In genomic region chr8:60992910-60993638, GRCm38 (mm10) we compare ENCODE assay signal across 8 mouse cellular contexts. TPM values are rescaled to one million over a fixed set of nuclear protein-coding genes. Genes with fewer than 3 reads are reported as not detected.
DNase-seq lines count a peak whose midpoint lies in the region; ATAC-seq and TF ChIP-seq lines count a peak whose summit lies in the region.

Gene Nek1, plus strand, starts transcription at chr8:60993195.

- TF ChIP-seq POLR2A in kidney, adult 2 months (IDR thresholded peaks at IDR 0.05; ENCODE audit: low read depth, low read length): peak; percentile 78
- no peak for TF ChIP-seq POLR2A in spleen, adult 2 months (IDR thresholded peaks at IDR 0.05; ENCODE audit: low read depth, low read length)

- H3K4me2 ChIP-seq in embryonic facial prominence, embryonic 13.5 days: peak within 1 kb of the TSS; percentile 84
- peak within 1 kb of the TSS; percentile 85 for H3K4me2 ChIP-seq in limb, embryonic 12.5 days
- H3K4me2 ChIP-seq in midbrain, embryonic 15.5 days: peak within 1 kb of the TSS; percentile 64

- TF ChIP-seq CTCF in kidney, adult 2 months (conservative IDR thresholded peaks at IDR 0.05; ENCODE audit: insufficient read depth, insufficient read length, low read depth, low read length): no peak
- TF ChIP-seq CTCF in spleen, adult 2 months (IDR thresholded peaks at IDR 0.05; ENCODE audit: extremely low read depth, insufficient read depth, insufficient read length, insufficient replicate concordance): no peak

- H3K36me3 ChIP-seq in embryonic facial prominence, embryonic 13.5 days: peaks cover 2% of the 10 kb centered on the region; the same call in 1 of the 2 replicates
- no peaks in the 10 kb centered on the region for H3K36me3 ChIP-seq in kidney, adult 2 months (ENCODE audit: control insufficient read depth, insufficient read depth, low read length)
- H3K36me3 ChIP-seq in limb, embryonic 12.5 days: no peaks in the 10 kb centered on the region
- no peaks in the 10 kb centered on the region for H3K36me3 ChIP-seq in midbrain, embryonic 15.5 days (replicated peaks)
- H3K36me3 ChIP-seq in spleen, adult 2 months (ENCODE audit: control insufficient read depth, insufficient read depth, low read length): no peaks in the 10 kb centered on the region

- peaks cover 6% of the 10 kb centered on the region for H3K4me1 ChIP-seq in embryonic facial prominence, embryonic 13.5 days
- H3K4me1 ChIP-seq in kidney, adult 2 months (ENCODE audit: control insufficient read depth, insufficient read depth, low read length): peaks cover 2% of the 10 kb centered on the region; the same call in 1 of the 2 replicates
- H3K4me1 ChIP-seq in limb, embryonic 12.5 days (replicated peaks): peaks cover 5% of the 10 kb centered on the region; the same call in 1 of the 2 replicates
- H3K4me1 ChIP-seq in midbrain, embryonic 15.5 days: peaks cover 14% of the 10 kb centered on the region
- H3K4me1 ChIP-seq in spleen, adult 2 months (ENCODE audit: control insufficient read depth, insufficient read depth, insufficient read length): no peaks in the 10 kb centered on the region; the same call in 1 of the 2 replicates

- peak; percentile 95 for ATAC-seq in embryonic facial prominence, embryonic 13.5 days (ENCODE audit: insufficient number of reproducible peaks, insufficient read depth, low FRiP score, low TSS enrichment, low read depth)
- peak; percentile 95 for ATAC-seq in limb, embryonic 12.5 days (ENCODE audit: insufficient number of reproducible peaks, insufficient read depth, low FRiP score, low TSS enrichment, low read depth)
- ATAC-seq in midbrain, embryonic 15.5 days (replicated peaks): peak; percentile 97

- H3K9ac ChIP-seq in embryonic facial prominence, embryonic 13.5 days: peak within 1 kb of the TSS; percentile 83
- peak within 1 kb of the TSS; percentile 75 for H3K9ac ChIP-seq in limb, embryonic 12.5 days (replicated peaks)
- peak within 1 kb of the TSS; percentile 56 for H3K9ac ChIP-seq in midbrain, embryonic 15.5 days

- DNase-seq in 3134 (ENCODE audit: extremely low read depth, insufficient read length, low spot score): peak; percentile 97
- peak; percentile 98 to 100 for DNase-seq in adrenal gland, postnatal 36 days
- DNase-seq in heart, adult 18-20 months: peak; percentile 97 to 98
- peak; percentile 98 for DNase-seq in kidney, adult 2 months
- DNase-seq in spleen, adult 2 months (ENCODE audit: low read depth in 1 of 2, low spot score in 2 of 2): peak; percentile 93 to 98

- peak within 1 kb of the TSS; percentile 85 for H3K4me3 ChIP-seq in embryonic facial prominence, embryonic 13.5 days
- peak within 1 kb of the TSS; percentile 98 for H3K4me3 ChIP-seq in kidney, adult 2 months (ENCODE audit: insufficient read depth, low read depth, low read length)
- H3K4me3 ChIP-seq in limb, embryonic 12.5 days (replicated peaks): peak within 1 kb of the TSS; percentile 67
- peak within 1 kb of the TSS; percentile 67 for H3K4me3 ChIP-seq in midbrain, embryonic 15.5 days
- H3K4me3 ChIP-seq in spleen, adult 2 months (ENCODE audit: extremely low read depth, insufficient read depth, insufficient read length): peak within 1 kb of the TSS; percentile 95

- WGBS in embryonic facial prominence, embryonic 13.5 days: under 1% methylated on average over 57 of the region's 57 CpGs
- 1% methylated on average over 57 of the region's 57 CpGs for WGBS in kidney, adult 2 months
- under 1% methylated on average over 57 of the region's 57 CpGs for WGBS in limb, embryonic 12.5 days
- WGBS in midbrain, embryonic 15.5 days: 1% methylated on average over 57 of the region's 57 CpGs
- WGBS in spleen, adult 2 months: under 1% methylated on average over 57 of the region's 57 CpGs

- no peaks in the 10 kb centered on the region for H3K27me3 ChIP-seq in embryonic facial prominence, embryonic 13.5 days
- no peaks in the 10 kb centered on the region for H3K27me3 ChIP-seq in kidney, adult 2 months (replicated peaks; ENCODE audit: control insufficient read depth, insufficient read depth, low read length)
- no peaks in the 10 kb centered on the region for H3K27me3 ChIP-seq in limb, embryonic 12.5 days
- H3K27me3 ChIP-seq in midbrain, embryonic 15.5 days (replicated peaks): no peaks in the 10 kb centered on the region
- H3K27me3 ChIP-seq in spleen, adult 2 months (ENCODE audit: control insufficient read depth, insufficient read depth, low read length): no peaks in the 10 kb centered on the region

- peak within 1 kb of the TSS; percentile 94 for H3K27ac ChIP-seq in embryonic facial prominence, embryonic 13.5 days
- H3K27ac ChIP-seq in kidney, adult 2 months (ENCODE audit: insufficient read depth, low read depth, low read length): peak within 1 kb of the TSS; percentile 91
- peak within 1 kb of the TSS; percentile 90 for H3K27ac ChIP-seq in limb, embryonic 12.5 days
- peak within 1 kb of the TSS; percentile 86 for H3K27ac ChIP-seq in midbrain, embryonic 15.5 days
- peak within 1 kb of the TSS; percentile 89 for H3K27ac ChIP-seq in spleen, adult 2 months (ENCODE audit: insufficient read depth, low read length)

- 0 out of 2 replicates have a peak, but pooled peaks cover 3% of the 10 kb centered on the region for H3K9me3 ChIP-seq in embryonic facial prominence, embryonic 13.5 days
- H3K9me3 ChIP-seq in limb, embryonic 12.5 days: 0 out of 2 replicates have a peak, but pooled peaks cover 2% of the 10 kb centered on the region
- no peaks in the 10 kb centered on the region for H3K9me3 ChIP-seq in midbrain, embryonic 15.5 days

RNA-seq across cellular contexts. Expression of gene Nek1, which starts in this region (rescaled TPM):
- 10 to 100 TPM; 14.2 to 15.3 TPM for total RNA-seq in adrenal gland, postnatal 36 days (2021)
- 22.9 and 24.6 TPM in 2 replicates for polyA plus RNA-seq in embryonic facial prominence, embryonic 13.5 days (2015; fragmentation: Nextera tagmentation; extraction: Ambion mirVana)
- total RNA-seq in heart, adult 18-20 months (2021): 1 to 10 TPM; 9.5 to 9.6 TPM
- 2.9 and 3.4 TPM in 2 replicates for polyA plus RNA-seq in kidney, adult 2 months (2012; rRNA removed)
- polyA plus RNA-seq in limb, embryonic 12.5 days (2016; fragmentation: Nextera tagmentation; extraction: Ambion mirVana): 20.1 and 20.4 TPM in 2 replicates
- 24.7 and 27.8 TPM in 2 replicates for polyA plus RNA-seq in midbrain, embryonic 15.5 days (2015; fragmentation: Nextera tagmentation; extraction: Ambion mirVana)
- 3.4 and 5.8 TPM in 2 replicates for polyA plus RNA-seq in spleen, adult 2 months (2012; rRNA removed)

Comparison
In these comparisons a context has a peak if more than half of its experiments do, and no peak if none do; other contexts are left out.
1. Peak in every context shown above with its lines: DNase-seq, ATAC-seq, H3K4me3 ChIP-seq and H3K27ac ChIP-seq.